Mouse (Mus musculus): ENCODE data around the gene 1110057P08Rik. TPM values are rescaled to one million over a fixed set of nuclear protein-coding genes. Genes with fewer than 3 reads are reported as not detected.

The 1110057P08Rik gene
- polyA plus RNA-seq (2012; rRNA removed), result not detected in 2 replicates

DNA sequence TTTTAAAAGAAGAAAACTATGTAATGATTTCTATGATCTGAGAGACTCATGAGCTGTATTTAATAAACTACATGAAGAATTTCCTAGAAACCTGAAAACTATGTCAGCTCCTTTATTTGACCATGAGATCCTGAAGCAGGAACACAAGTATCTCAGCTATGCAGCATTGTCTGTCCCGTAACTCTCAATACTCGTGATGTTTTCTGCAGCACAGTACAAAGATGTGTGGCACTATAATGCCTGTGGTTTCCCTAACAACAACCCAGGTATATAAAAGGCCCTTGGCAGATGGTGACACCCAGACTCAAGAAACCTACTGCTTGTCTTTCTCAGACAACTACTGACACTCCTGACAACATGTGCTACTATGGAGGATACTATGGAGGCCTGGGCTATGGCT lies at the start of gene 1110057P08Rik:
Gene 1110057P08Rik (plus strand): TSS at position 301 of the 400 bp plus-strand sequence.

GRCm38 (mm10) chr16:89140551-89140950 lies 34.0 kb upstream of the 1110057P08Rik start, which contains the start of gene Gm6358:
TSS of gene Gm6358 (plus strand) at chr16:89140851.

DNA sequence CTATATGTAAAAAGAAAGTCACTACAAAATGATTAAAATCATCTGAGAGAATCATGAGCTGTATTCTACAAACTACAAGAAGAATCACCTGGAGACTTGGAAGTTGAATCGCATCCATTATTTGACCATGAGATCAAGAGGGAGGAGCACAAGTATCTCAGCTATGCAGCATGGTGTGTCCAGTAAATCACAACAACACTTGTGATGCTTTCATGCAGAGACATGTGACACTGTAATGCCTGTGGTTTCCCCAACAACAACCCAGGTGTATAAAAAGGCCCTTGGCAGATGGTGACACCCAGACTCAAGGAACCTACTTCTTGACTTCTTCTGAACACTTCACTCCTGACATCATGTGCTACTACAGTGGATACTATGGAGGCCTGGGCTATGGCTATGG lies 23.7 kb upstream of the 1110057P08Rik start, which contains the start of gene Gm10061:
Gene Gm10061 (plus strand): TSS at position 301 of the 400 bp plus-strand sequence.

DNA sequence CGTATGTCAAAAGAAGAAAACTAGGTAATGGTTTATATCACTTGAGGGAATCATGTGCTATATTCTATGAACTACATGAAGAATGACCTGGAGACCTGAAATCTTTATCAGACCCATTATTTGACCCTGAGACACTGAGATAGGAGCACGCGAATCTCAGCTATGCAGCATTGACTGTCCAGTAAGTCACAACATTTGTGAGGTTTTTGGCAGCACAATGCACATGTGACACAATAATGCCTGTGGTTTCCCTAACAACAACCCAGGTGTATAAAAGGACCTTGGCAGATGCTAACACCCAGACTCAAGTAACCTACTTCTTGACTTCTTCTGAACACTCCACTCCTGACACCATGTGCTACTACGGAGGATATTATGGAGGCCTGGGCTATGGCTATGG lies 16.9 kb upstream of the 1110057P08Rik start, which contains the start of gene Gm9789:
Gene Gm9789 (plus strand): TSS at position 301 of the 400 bp plus-strand sequence.

DNA sequence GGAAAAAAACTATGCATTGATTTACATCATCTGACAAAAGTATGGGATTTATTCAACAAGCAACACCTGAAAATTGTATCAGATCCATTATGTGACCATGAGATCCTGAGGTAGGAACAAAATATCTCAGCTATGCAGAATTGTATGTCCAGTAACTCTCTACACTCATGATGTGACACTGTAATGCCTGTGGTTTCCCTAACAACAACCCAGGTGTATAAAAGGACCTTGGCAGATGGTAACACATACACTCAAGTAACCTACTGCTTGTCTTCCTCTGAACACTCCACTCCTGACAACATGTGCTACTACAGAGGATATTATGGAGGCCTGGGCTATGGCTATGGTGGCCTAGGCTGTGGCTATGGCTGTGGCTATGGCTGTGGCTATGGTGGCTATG lies 5.3 kb upstream of the 1110057P08Rik start, which contains the start of gene Gm7735:
Gene Gm7735 (plus strand): TSS at position 301 of the 400 bp plus-strand sequence.

DNA sequence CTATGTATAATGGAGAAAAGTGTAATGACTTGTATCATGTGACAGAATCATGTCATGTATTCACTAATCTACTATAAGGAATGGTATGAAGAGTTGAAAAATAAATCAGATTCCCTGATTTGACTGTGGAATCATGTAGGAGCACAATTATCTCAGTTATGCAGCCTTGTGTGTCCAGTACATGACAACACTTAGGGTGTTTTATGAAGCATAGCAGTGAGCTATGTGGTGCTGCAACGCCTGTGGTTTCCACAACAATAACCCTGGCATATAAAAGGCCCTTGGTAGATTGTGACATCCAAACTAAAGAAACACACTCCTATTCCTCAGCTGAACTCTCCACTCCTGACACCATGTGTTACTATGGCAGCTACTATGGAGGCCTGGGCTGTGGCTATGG lies 31.0 kb downstream of the 1110057P08Rik start, which contains the start of gene Krtap20-2:
Gene Krtap20-2 (plus strand): TSS at position 301 of the 400 bp plus-strand sequence.

Other genes starting within 250 kb of the 1110057P08Rik start
- gene Krtap19-9b, start 242.5 kb upstream of the 1110057P08Rik start, polyA plus RNA-seq (2012; rRNA removed), result not detected in 2 replicates
- gene Krtap16-3, start 211.9 kb upstream of the 1110057P08Rik start, polyA plus RNA-seq (2012; rRNA removed), result not detected in 2 replicates
- gene Krtap22-2, start 164.0 kb upstream of the 1110057P08Rik start, polyA plus RNA-seq (2012; rRNA removed), result not detected in 2 replicates
- not detected in 2 replicates for gene Gm10229, start 159.5 kb upstream of the 1110057P08Rik start, polyA plus RNA-seq (2012; rRNA removed)
- not detected in 2 replicates for gene Krtap6-1, start 143.0 kb upstream of the 1110057P08Rik start, polyA plus RNA-seq (2012; rRNA removed)
- gene Gm10228, start 133.3 kb upstream of the 1110057P08Rik start, polyA plus RNA-seq (2012; rRNA removed), result not detected in 2 replicates
- gene Krtap6-5, start 126.9 kb upstream of the 1110057P08Rik start, polyA plus RNA-seq (2012; rRNA removed), result not detected in 2 replicates
- not detected in 2 replicates for gene 1110025L11Rik, start 110.7 kb upstream of the 1110057P08Rik start, polyA plus RNA-seq (2012; rRNA removed)
- not detected in 2 replicates for gene Krtap6-3, start 90.7 kb upstream of the 1110057P08Rik start, polyA plus RNA-seq (2012; rRNA removed)
- gene Gm6358, start 33.9 kb upstream of the 1110057P08Rik start, polyA plus RNA-seq (2012; rRNA removed), result not detected in 2 replicates
- not detected in 2 replicates for gene Gm10061, start 23.6 kb upstream of the 1110057P08Rik start, polyA plus RNA-seq (2012; rRNA removed)
- not detected in 2 replicates for gene Gm9789, start 16.8 kb upstream of the 1110057P08Rik start, polyA plus RNA-seq (2012; rRNA removed)
- not detected in 2 replicates for gene Gm7735, start 5.2 kb upstream of the 1110057P08Rik start, polyA plus RNA-seq (2012; rRNA removed)
- gene Krtap20-2, start 31.1 kb downstream of the 1110057P08Rik start, polyA plus RNA-seq (2012; rRNA removed), result not detected in 2 replicates
- gene Krtap21-1, start 229.1 kb downstream of the 1110057P08Rik start, polyA plus RNA-seq (2012; rRNA removed), result not detected in 2 replicates
- not detected in 2 replicates for gene Krtap6-2, start 245.4 kb downstream of the 1110057P08Rik start, polyA plus RNA-seq (2012; rRNA removed)